Mouse (Mus musculus) megakaryocyte-erythroid progenitor cell, adult 5 weeks (primary cell): ENCODE results near the gene Sumo3. TPM values are rescaled to one million over a fixed set of nuclear protein-coding genes. Genes with fewer than 3 reads are reported as not detected.

Experiments used
- polyA plus RNA-seq: library from polyadenylated mRNA; stranded (reverse); fragments of >175 nt; gene quantifications from 2 replicates; pipeline ENCODE4 v1.2.3, GENCODE M21; 2012

Sumo3 gene
- polyA plus RNA-seq, result 207 and 270 TPM in 2 replicates

DNA sequence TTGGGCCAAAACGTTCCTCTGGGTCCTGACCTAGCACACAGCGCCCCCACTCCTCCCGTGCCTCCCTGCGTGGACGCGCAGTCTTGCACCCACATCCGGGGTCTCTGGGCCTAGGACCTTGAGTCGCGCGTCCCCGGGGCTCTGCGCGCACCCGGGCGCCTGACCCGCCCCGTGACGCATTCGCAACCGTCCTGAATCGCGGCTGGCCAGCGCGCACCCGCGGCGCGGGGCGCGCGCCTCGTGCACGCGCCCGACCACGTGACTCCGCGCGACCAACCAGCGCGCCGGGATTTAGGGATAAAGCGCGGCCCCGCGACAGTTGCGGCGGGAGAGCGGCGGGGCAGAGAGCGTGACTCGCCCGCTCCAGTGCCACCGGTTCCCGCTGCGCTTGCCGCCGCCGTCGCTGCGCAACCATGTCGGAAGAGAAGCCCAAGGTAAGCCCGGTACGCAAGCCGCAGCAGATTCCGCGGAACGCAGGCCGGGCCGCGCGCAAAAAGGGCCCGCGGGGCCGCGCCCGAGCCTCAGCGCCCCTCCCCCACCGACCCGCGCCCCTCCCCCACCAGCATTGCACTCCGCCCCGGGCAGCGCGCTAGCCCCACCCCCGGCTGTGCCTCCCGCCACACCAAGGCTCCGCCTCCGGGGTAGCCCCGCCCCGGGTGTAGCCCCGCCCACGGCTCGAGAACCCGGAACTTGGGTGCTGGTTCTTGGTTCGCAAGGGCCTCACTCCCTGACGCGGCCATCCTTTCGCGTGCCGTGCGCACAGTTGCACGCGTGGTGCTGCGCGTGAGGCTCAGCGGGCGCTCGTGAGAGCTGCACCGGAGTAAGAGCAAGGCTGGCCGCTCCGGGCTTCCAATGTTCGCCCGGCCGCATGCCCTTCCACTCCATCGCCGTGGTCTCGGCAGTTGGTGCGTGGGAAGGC lies at the start of gene Sumo3, which contains the start of gene Gm49325:
TSS of gene Sumo3 (plus strand) at position 190 of the 919 bp plus-strand sequence.
TSS of gene Gm49325 (plus strand) at position 290 of the 919 bp plus-strand sequence.

DNA sequence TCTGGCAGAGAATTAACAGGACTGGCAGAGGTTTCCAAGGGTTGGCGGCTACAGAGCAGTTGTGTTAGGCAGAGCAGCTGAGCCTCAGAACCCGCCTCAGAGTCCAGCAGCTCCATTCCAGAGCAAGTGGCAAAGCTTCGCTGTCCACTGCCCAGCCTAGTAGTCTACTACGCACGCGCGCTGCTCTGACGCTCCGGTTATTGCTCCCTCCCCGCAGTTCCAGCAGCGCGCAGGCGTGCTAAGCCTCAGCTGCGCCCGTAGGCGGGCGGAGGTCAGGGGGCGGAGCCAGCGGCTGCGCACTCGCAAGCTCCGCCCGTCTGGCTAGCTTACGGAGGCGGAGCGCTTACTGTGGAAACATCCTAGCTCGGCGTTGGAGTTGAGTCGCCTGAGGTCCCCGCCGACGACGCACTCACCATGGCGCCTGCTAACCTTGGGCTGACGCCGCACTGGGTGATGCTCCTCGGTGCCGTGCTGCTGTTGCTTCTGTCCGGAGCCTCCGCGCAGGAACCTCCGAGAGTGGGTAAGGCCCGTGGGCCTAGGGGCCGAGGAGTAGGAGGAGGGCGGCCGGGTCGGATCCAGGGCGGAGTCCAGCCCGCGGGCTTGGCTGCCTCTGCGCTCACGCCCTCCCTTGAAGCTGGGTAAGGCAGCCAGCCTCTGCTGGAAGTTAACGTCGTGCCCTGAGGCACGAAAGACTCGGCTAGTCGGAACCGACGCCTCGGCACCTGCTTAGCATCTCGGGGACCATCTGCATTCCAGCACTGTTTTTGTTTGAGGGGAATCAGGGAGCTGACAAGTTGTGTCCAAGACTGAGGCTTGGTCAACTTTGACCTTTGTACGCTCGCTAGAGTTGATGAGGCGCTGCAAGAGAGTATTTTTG lies 24.3 kb upstream of the Sumo3 start, which contains the start of gene Pttg1ip:
TSS of gene Pttg1ip (plus strand) at position 313 of the 877 bp plus-strand sequence.

DNA sequence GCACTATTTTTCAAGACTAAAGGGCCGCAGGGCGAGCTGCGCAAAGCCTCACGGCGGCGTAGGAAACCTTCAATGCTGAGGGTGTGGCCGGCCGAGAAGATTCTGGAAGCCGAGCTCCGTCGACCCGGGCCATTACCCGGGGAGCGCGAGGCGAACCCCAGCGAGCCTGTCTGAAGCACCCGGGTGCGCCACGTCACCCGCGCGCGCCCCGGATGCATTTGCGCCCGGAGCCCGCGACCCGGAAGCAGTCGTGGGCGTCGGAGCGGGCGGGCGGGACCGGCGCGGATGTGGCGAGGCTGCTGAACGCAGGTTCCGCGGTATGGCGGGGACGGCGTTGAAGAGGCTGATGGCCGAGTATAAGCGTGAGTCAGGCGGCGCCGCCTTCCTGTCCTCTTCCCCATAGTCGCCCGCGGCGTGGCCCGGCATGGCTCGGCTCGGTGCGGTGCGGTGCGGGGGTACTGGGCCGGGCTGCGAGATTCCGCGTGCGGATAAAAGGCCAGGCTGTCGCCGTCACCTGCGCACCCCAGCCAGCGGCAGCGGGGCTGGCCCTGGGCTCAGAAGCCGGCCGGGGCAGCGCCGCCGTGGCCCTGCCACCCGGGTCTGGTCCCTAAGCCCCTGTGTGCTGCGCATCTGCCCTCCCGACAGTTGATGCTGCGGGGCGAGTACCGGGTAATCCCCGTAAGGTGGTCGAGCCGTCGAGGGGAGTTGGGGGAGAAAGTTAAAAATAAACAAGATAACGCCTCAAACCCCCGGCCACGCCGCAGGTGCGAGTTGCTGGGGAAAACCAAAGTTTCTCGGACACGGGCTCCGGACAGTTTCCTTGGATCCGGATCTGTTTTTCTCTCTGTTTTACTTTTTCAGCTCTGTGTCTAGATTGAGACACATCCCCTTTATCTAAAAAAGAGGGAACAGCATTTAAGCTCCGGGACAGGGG lies 16.4 kb downstream of the Sumo3 start, which contains the start of gene Ube2g2:
TSS of gene Ube2g2 (plus strand) at position 221 of the 934 bp plus-strand sequence.

Other genes starting within 250 kb of the Sumo3 start
- gene Adarb1, start 187.8 kb upstream of the Sumo3 start, polyA plus RNA-seq, result 0.53 and 1.1 TPM in 2 replicates
- gene Fam207a, start 90.3 kb upstream of the Sumo3 start, polyA plus RNA-seq, result 75.0 and 77.7 TPM in 2 replicates
- 23.7 and 24.8 TPM in 2 replicates for gene Itgb2, start 75.8 kb upstream of the Sumo3 start, polyA plus RNA-seq
- gene Pttg1ip, start 24.4 kb upstream of the Sumo3 start, polyA plus RNA-seq, result 119 and 164 TPM in 2 replicates
- 2.6 TPM in 1 of 2 replicates, not detected in the other for gene Gm49325, start 100 bp downstream of the Sumo3 start, polyA plus RNA-seq
- 43.2 and 45.3 TPM in 2 replicates for gene Ube2g2, start 16.2 kb downstream of the Sumo3 start, polyA plus RNA-seq
- gene Tspear, start 80.5 kb downstream of the Sumo3 start, polyA plus RNA-seq, result 0.16 and 0.70 TPM in 2 replicates
- gene Gm19402, start 84.7 kb downstream of the Sumo3 start, polyA plus RNA-seq, result not detected in 2 replicates
- 0.09 TPM in 1 of 2 replicates, not detected in the other for gene Gm9508, start 91.1 kb downstream of the Sumo3 start, polyA plus RNA-seq
- gene Gm10272, start 100.5 kb downstream of the Sumo3 start, polyA plus RNA-seq, result not detected in 2 replicates
- gene Gm10024, start 105.4 kb downstream of the Sumo3 start, polyA plus RNA-seq, result not detected in 2 replicates
- gene Gm10142, start 109.7 kb downstream of the Sumo3 start, polyA plus RNA-seq, result not detected in 2 replicates
- gene Krtap12-1, start 114.5 kb downstream of the Sumo3 start, polyA plus RNA-seq, result not detected in 2 replicates
- gene Gm10100, start 120.4 kb downstream of the Sumo3 start, polyA plus RNA-seq, result not detected in 2 replicates
- gene Gm18596, start 136.5 kb downstream of the Sumo3 start, polyA plus RNA-seq, result not detected in 2 replicates
- not detected in 2 replicates for gene Gm9736, start 145.3 kb downstream of the Sumo3 start, polyA plus RNA-seq
- gene Gm3233, start 153.6 kb downstream of the Sumo3 start, polyA plus RNA-seq, result not detected in 2 replicates
- gene Gm3238, start 165.2 kb downstream of the Sumo3 start, polyA plus RNA-seq, result not detected in 2 replicates
- gene Gm7138, start 170.8 kb downstream of the Sumo3 start, polyA plus RNA-seq, result not detected in 2 replicates
- not detected in 2 replicates for gene Gm3250, start 176.4 kb downstream of the Sumo3 start, polyA plus RNA-seq
- not detected in 2 replicates for gene Gm7137, start 182.1 kb downstream of the Sumo3 start, polyA plus RNA-seq
- not detected in 2 replicates for gene Gm9639, start 189.0 kb downstream of the Sumo3 start, polyA plus RNA-seq
- not detected in 2 replicates for gene Gm19668, start 193.0 kb downstream of the Sumo3 start, polyA plus RNA-seq
- not detected in 2 replicates for gene Gm9507, start 205.7 kb downstream of the Sumo3 start, polyA plus RNA-seq
- not detected in 2 replicates for gene Gm2696, start 208.6 kb downstream of the Sumo3 start, polyA plus RNA-seq
- gene Krtap10-4, start 221.0 kb downstream of the Sumo3 start, polyA plus RNA-seq, result not detected in 2 replicates
- not detected in 2 replicates for gene Krtap10-10, start 229.8 kb downstream of the Sumo3 start, polyA plus RNA-seq
- gene Gm36176, start 240.7 kb downstream of the Sumo3 start, polyA plus RNA-seq, result not detected in 2 replicates
- 0.12 TPM in 1 of 2 replicates, not detected in the other for gene Gm10318, start 246.8 kb downstream of the Sumo3 start, polyA plus RNA-seq